Mouse (Mus musculus) kidney, adult 2 months (tissue): ENCODE results near the gene Tedc2.

Experiments used
- CTCF ChIP-seq: fragments of 200-500 bp; conservative IDR thresholded peaks from 2 replicates; pipeline ENCODE4 v1.5.1; 2011; ENCODE audit warnings: low read depth, mild to moderate bottlenecking, control low read depth, low read length, moderate library complexity, mixed read lengths; ENCODE audit not compliant: insufficient read depth, insufficient read length
- POLR2A ChIP-seq: fragments of 200-500 bp; IDR thresholded peaks from one replicate; pipeline ENCODE4 v1.6.1; 2011; ENCODE audit warnings: low read depth, low read length, control low read depth

DNA sequence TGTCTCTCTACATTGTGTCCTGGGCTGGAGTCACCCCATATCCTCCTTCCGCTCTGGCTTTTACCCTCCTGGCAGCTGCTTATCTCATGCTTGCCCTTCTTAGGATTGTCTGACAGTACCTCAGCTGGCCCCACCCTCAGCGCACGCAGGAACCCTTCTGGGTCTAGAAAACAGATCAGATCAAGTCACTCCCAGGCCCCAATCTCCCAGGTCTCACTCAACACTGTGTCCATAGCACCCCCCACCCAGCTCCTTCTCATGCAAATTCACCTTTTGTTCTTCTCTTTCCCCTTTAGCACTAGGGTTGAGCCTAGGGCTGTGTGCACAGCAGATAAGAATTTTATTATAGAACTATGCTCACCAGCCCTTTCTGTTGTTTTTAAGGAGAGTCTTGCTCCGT, 17.6 kb downstream of the Tedc2 start:
- TF ChIP-seq CTCF (no peak), POLR2A (no peak)
